Mouse (Mus musculus): ENCODE measurements at regions not wholly inside any gene's neighbourhood (a gene's known extent, or its start where the extent isn't known, plus 50 kb on each side); places are given as distances from the start of the nearest gene placed in this dataset.

DNA sequence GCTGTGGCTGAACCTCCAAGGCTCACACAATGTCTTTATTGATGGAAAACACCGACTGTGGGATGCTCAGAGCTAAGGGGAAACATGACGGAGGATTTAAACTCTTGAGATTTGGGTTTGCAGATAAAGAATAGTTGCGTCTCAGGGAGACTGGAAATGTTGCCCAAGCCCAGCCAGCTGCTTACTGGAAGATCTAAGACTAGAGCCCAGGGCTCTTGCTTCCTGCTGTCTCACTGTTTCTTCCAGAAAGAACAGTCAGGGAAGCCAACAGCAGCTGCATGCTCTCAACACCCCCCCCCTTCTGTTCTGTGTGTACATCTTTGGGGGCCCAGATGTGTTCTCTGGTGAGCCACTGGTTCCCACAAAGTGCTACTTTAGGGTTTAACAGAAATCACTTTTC lies 333.0 kb downstream of the Mtx2 start:
- no peak for TF ChIP-seq CTCF (IDR thresholded peaks at IDR 0.05; ENCODE audit: insufficient read depth, low read length)
- TF ChIP-seq POLR2A (IDR thresholded peaks at IDR 0.05; ENCODE audit: borderline replicate concordance, extremely low read depth, low read depth, low read length): no peak
